Mouse (Mus musculus) E14TG2a.4 (cell line): ENCODE results near the gene C1s1.
A peak's percentile ranks its signal among the peaks of the same experiment; 100 is the strongest.
"Not testable (repeated sequence)": the region's sequence is repeated elsewhere in the genome, so short reads cannot be mapped to it uniquely, and the experiment has no call there.

ENCODE experiments used
- H3K27me3 ChIP-seq: 2 replicates; pipeline ENCODE4 v1.6.1; 2014; ENCODE audit warnings: low read length, control low read depth; ENCODE audit not compliant: insufficient read depth
- H3K36me3 ChIP-seq: 2 replicates; pipeline ENCODE4 v1.6.1; 2014; ENCODE audit warnings: low read length, control low read depth; ENCODE audit not compliant: insufficient read depth
- H3K4me1 ChIP-seq: replicated peaks from 2 replicates; pipeline ENCODE4 v1.6.1; 2014; ENCODE audit warnings: low read depth, low read length, control low read depth
- H3K4me3 ChIP-seq: replicated peaks from 2 replicates; pipeline ENCODE4 v1.5.1; 2014; ENCODE audit warnings: mild to moderate bottlenecking, low read length
- H3K9me3 ChIP-seq: 2 replicates; pipeline ENCODE4 v1.6.1; 2014; ENCODE audit warnings: low read length, control low read depth
- CTCF ChIP-seq: conservative IDR thresholded peaks from 2 replicates; pipeline ENCODE4 v1.5.1; 2014; ENCODE audit warnings: low read length
- NANOG ChIP-seq: IDR thresholded peaks from 2 replicates; pipeline ENCODE4 v1.6.1; 2014; ENCODE audit warnings: borderline replicate concordance, low read length, mixed read lengths
- POU5F1 ChIP-seq: IDR thresholded peaks from 2 replicates; pipeline ENCODE4 v1.6.1; 2014; ENCODE audit warnings: low read length, borderline replicate concordance

The C1s1 gene

DNA sequence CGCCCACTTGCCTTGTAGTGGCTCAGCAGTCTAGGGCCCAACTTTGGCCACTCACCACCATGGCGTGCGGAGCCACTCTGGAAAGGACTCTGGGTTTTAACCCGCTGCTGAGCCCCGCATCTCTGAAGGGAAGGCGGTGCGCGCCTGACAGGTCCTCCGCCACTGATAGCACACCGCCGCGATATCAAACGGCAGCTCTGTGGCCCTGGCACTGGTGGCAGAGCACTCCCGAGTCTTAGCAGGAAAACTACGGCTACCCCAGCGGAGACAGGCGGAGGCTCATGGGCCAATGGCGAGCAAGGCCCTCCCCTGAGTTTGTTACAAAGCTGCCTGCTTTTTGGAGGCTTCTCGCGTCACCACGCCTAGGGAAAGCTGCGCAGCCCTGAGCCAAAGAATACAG, 10.6 kb upstream of the C1s1 start:
- no peak for TF ChIP-seq CTCF
- TF ChIP-seq NANOG = no peak
- TF ChIP-seq POU5F1 = no peak
- peaks cover 34% of the 10 kb centered on the region for H3K9me3 ChIP-seq
- no peaks in the 10 kb centered on the region; the same call in 1 of the 2 replicates for H3K36me3 ChIP-seq
- peak overlapping the region; percentile 79 for H3K4me3 ChIP-seq
- H3K4me1 ChIP-seq = no peaks in the 10 kb centered on the region
- no peaks in the 10 kb centered on the region for H3K27me3 ChIP-seq

GRCm38 (mm10) chr6:124549023-124549550, 6.9 kb upstream of the C1s1 start:
- H3K4me1 ChIP-seq = no peaks in the 10 kb centered on the region
- peaks cover 36% of the 10 kb centered on the region for H3K9me3 ChIP-seq
- H3K4me3 ChIP-seq = no peak overlapping the region
- H3K36me3 ChIP-seq = no peaks in the 10 kb centered on the region; the same call in 1 of the 2 replicates
- TF ChIP-seq POU5F1 = no peak
- TF ChIP-seq NANOG = no peak
- no peak for TF ChIP-seq CTCF
- H3K27me3 ChIP-seq = no peaks in the 10 kb centered on the region

- not testable (repeated sequence) for H3K36me3 ChIP-seq, H3K4me1 ChIP-seq, H3K4me3 ChIP-seq, H3K27me3 ChIP-seq
- peaks cover 36% of the 10 kb centered on the region for H3K9me3 ChIP-seq
Measured at GRCm38 (mm10) chr6:124547979-124548378, 5.8 kb upstream of the C1s1 start.

- no peak overlapping the region for H3K4me3 ChIP-seq
- H3K36me3 ChIP-seq = no peaks in the 10 kb centered on the region; the same call in 1 of the 2 replicates
- TF ChIP-seq CTCF (no peak), POU5F1 (no peak), NANOG (no peak)
- no peaks in the 10 kb centered on the region for H3K27me3 ChIP-seq
- peaks cover 28% of the 10 kb centered on the region for H3K9me3 ChIP-seq
- H3K4me1 ChIP-seq = peaks cover 7% of the 10 kb centered on the region
Measured at GRCm38 (mm10) chr6:124545425-124545824, 3.3 kb upstream of the C1s1 start.

DNA sequence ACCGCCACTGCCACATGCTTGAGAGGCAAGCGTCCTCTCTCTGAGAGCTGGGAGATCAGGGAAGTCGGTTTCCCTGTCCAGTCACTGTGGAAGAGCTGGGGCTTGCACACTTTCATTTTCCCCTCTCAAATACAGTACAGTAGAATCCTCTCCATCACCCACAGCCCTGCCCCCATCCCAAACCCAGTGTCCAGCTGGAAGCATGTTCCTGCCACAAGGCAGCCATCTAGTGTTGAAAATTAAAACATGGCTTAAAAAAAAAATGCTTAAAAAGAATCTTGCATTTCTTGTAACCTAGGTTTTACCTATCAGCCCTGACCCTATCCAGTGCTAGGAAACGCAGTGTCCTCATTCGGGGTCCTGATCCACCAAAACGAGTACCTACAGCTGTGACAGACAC, 2.3 kb upstream of the C1s1 start:
- TF ChIP-seq POU5F1 (no peak), NANOG (no peak), CTCF (no peak)
- Histone ChIP-seq H3K36me3 (no peaks in the 10 kb centered on the region), H3K9me3 (peaks cover 18% of the 10 kb centered on the region), H3K27me3 (no peaks in the 10 kb centered on the region), H3K4me3 (no peak overlapping the region), H3K4me1 (peaks cover 7% of the 10 kb centered on the region)

GRCm38 (mm10) chr6:124541176-124541575, 983 bp downstream of the C1s1 start:
- not testable (repeated sequence) for H3K9me3 ChIP-seq, H3K4me1 ChIP-seq, H3K36me3 ChIP-seq, H3K27me3 ChIP-seq, H3K4me3 ChIP-seq

- not testable (repeated sequence) for H3K27me3 ChIP-seq, H3K36me3 ChIP-seq, H3K4me3 ChIP-seq, H3K9me3 ChIP-seq, H3K4me1 ChIP-seq
Measured at GRCm38 (mm10) chr6:124536125-124536829, 5.9 kb downstream of the C1s1 start.

DNA sequence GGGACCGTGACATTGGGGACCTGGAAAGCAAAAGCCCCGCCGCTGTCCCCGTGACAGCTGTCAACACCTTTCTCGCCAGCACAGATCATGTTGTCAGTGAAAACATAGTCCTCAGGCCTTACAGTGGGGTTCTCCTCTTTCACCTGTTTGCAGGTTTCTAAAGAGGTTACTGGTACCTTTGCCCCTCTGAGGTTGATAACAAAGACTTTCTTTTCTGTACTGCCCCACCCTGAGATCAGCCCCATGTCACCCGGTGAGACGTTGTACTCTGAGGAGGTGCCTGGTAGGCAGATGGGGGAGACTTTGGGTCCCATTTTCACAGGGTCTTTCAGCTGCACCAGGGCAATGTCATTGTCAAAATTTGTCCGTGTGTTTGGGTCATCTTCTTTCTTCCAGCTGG, 11.1 kb downstream of the C1s1 start:
- H3K36me3 ChIP-seq = no peaks in the 10 kb centered on the region
- H3K27me3 ChIP-seq = no peaks in the 10 kb centered on the region
- TF ChIP-seq POU5F1 = no peak
- no peak for TF ChIP-seq NANOG
- TF ChIP-seq CTCF = no peak
- H3K9me3 ChIP-seq = peaks cover 5% of the 10 kb centered on the region
- no peak overlapping the region for H3K4me3 ChIP-seq
- no peaks in the 10 kb centered on the region for H3K4me1 ChIP-seq

DNA sequence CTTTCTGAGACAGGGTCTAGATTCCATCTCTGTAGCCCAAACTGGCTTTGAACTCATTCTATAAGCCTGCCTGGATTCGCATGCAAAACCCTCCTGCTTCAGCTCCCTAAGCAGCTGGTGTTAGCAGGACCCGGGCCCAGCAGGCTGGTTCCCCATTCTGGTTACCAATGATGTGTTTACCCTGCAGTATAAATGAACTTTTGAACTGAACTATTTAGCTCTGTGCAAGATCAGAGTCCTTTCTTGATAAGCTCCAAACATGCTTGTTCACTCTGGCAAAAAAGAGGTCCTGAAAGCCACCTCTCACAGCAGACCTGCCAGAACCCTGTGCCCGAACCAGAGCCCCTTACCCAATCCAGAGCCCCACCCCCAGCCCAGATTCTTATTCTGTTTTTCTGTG, 14.3 kb downstream of the C1s1 start:
- no peak overlapping the region for H3K4me3 ChIP-seq
- H3K36me3 ChIP-seq = no peaks in the 10 kb centered on the region
- no peaks in the 10 kb centered on the region for H3K4me1 ChIP-seq
- no peaks in the 10 kb centered on the region for H3K9me3 ChIP-seq
- no peaks in the 10 kb centered on the region for H3K27me3 ChIP-seq
- TF ChIP-seq CTCF (no peak), POU5F1 (no peak), NANOG (no peak)

GRCm38 (mm10) chr6:124522082-124522481, 20.1 kb downstream of the C1s1 start:
- H3K4me1 ChIP-seq, H3K4me3 ChIP-seq, H3K27me3 ChIP-seq, H3K36me3 ChIP-seq, H3K9me3 ChIP-seq: not testable (repeated sequence)

DNA sequence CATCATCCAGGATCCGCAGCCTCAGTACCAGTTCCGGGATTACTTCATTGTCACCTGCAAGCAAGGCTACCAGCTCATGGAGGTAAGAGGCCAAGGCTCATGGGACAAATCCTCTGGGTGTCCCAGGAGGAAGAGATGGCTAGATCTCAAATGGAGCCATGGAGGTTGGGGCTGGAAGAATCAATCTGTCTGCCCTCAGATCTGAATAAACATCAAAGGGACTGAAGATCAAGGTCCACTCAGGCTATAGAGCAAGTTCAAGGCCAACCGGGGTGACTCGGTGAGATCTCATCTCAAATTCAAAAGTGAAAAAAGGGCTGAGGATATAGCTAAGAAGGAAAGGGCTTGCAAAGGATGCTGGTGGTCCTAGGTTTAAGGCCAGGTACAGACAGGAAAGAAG, 24.4 kb downstream of the C1s1 start:
- H3K36me3 ChIP-seq, H3K9me3 ChIP-seq, H3K27me3 ChIP-seq, H3K4me1 ChIP-seq, H3K4me3 ChIP-seq: not testable (repeated sequence)
